Mouse (Mus musculus) erythroblast, embryonic 14.5 days (primary cell): ENCODE data around the gene Cyp26c1. TPM values are rescaled to one million over a fixed set of nuclear protein-coding genes. Genes with fewer than 3 reads are reported as not detected.

Experiments used
- H3K27me3 ChIP-seq: 2 replicates; pipeline ENCODE4 v1.6.1; 2012; ENCODE audit warnings: inconsistent platforms; ENCODE audit not compliant: control insufficient read depth
- H3K36me3 ChIP-seq: 2 replicates; pipeline ENCODE4 v1.6.1; 2012; ENCODE audit warnings: mild to moderate bottlenecking, inconsistent platforms; ENCODE audit not compliant: control insufficient read depth
- H3K4me1 ChIP-seq: 2 replicates; pipeline ENCODE4 v1.6.1; 2012; ENCODE audit warnings: inconsistent platforms; ENCODE audit not compliant: control insufficient read depth
- H3K4me3 ChIP-seq: replicated peaks from 2 replicates; pipeline ENCODE3; 2012; ENCODE audit warnings: moderate library complexity, mild to moderate bottlenecking, inconsistent platforms
- H3K9me3 ChIP-seq: 2 replicates; pipeline ENCODE4 v1.6.1; 2012; ENCODE audit warnings: low read length, inconsistent platforms, mixed read lengths; ENCODE audit not compliant: control insufficient read depth
- GATA1 ChIP-seq: IDR thresholded peaks from 2 replicates; pipeline ENCODE4 v1.6.1; 2012; ENCODE audit warnings: low read length, inconsistent platforms, mixed read lengths
- TAL1 ChIP-seq: IDR thresholded peaks from 3 replicates; pipeline ENCODE4 v1.6.1; 2012; ENCODE audit warnings: low read length, inconsistent platforms, mixed read lengths
- polyA plus RNA-seq: library from polyadenylated mRNA; stranded (reverse); fragments of >175 nt; gene quantifications from 2 replicates; pipeline ENCODE4 v1.2.3, GENCODE M21; 2012

The Cyp26c1 gene
- not detected in 2 replicates for polyA plus RNA-seq

- Histone ChIP-seq H3K4me3 (no peak within 1 kb of the TSS), H3K4me1 (peaks cover 1% of the 10 kb centered on the region; the same call in 1 of the 2 replicates), H3K27me3 (peaks cover 14% of the 10 kb centered on the region), H3K36me3 (peaks cover 62% of the 10 kb centered on the region), H3K9me3 (no peaks in the 10 kb centered on the region)
- TF ChIP-seq TAL1 = no peak
- TF ChIP-seq GATA1 = no peak
Measured at GRCm38 (mm10) chr19:37685281-37685680, at the start of gene Cyp26c1. Gene Cyp26c1, plus strand, starts transcription at chr19:37685581.

GRCm38 (mm10) chr19:37647994-37648393 lies 37.4 kb upstream of the Cyp26c1 start:
- Histone ChIP-seq H3K27me3 (no peaks in the 10 kb centered on the region), H3K9me3 (no peaks in the 10 kb centered on the region), H3K4me3 (no peak overlapping the region), H3K4me1 (no peaks in the 10 kb centered on the region), H3K36me3 (peaks cover 36% of the 10 kb centered on the region)
- TF ChIP-seq GATA1 (no peak), TAL1 (no peak)

- Histone ChIP-seq H3K4me3 (no peak overlapping the region), H3K27me3 (no peaks in the 10 kb centered on the region), H3K36me3 (peaks cover 39% of the 10 kb centered on the region)
Measured at GRCm38 (mm10) chr19:37650526-37650925, 34.9 kb upstream of the Cyp26c1 start.

GRCm38 (mm10) chr19:37654012-37654411 lies 31.4 kb upstream of the Cyp26c1 start:
- peaks cover 38% of the 10 kb centered on the region for H3K36me3 ChIP-seq
- H3K4me3 ChIP-seq = no peak overlapping the region
- no peaks in the 10 kb centered on the region for H3K9me3 ChIP-seq
- H3K4me1 ChIP-seq = no peaks in the 10 kb centered on the region; the same call in 1 of the 2 replicates
- TF ChIP-seq TAL1 = no peak
- no peak for TF ChIP-seq GATA1
- H3K27me3 ChIP-seq = no peaks in the 10 kb centered on the region

More at GRCm38 (mm10) chr19:37650526-37650925, 34.9 kb upstream of the Cyp26c1 start:
- H3K9me3 ChIP-seq = no peaks in the 10 kb centered on the region
- no peak for TF ChIP-seq TAL1
- no peak for TF ChIP-seq GATA1
- H3K4me1 ChIP-seq = no peaks in the 10 kb centered on the region

- Histone ChIP-seq H3K9me3 (no peaks in the 10 kb centered on the region), H3K4me3 (no peak overlapping the region), H3K27me3 (no peaks in the 10 kb centered on the region), H3K36me3 (peaks cover 49% of the 10 kb centered on the region), H3K4me1 (no peaks in the 10 kb centered on the region; the same call in 1 of the 2 replicates)
- TF ChIP-seq GATA1 = no peak
- no peak for TF ChIP-seq TAL1
Measured at GRCm38 (mm10) chr19:37656441-37656840, 28.9 kb upstream of the Cyp26c1 start.

- TF ChIP-seq TAL1 = no peak
- no peak for TF ChIP-seq GATA1
- no peaks in the 10 kb centered on the region for H3K27me3 ChIP-seq
- peaks cover 34% of the 10 kb centered on the region for H3K4me1 ChIP-seq
- no peaks in the 10 kb centered on the region for H3K9me3 ChIP-seq
- no peak overlapping the region for H3K4me3 ChIP-seq
- peaks cover 49% of the 10 kb centered on the region for H3K36me3 ChIP-seq
Measured at GRCm38 (mm10) chr19:37665256-37665655, 20.1 kb upstream of the Cyp26c1 start.

GRCm38 (mm10) chr19:37667855-37668594 lies 17.4 kb upstream of the Cyp26c1 start:
- Histone ChIP-seq H3K4me3 (peak overlapping the region; percentile 32), H3K9me3 (no peaks in the 10 kb centered on the region), H3K4me1 (peaks cover 42% of the 10 kb centered on the region), H3K36me3 (peaks cover 39% of the 10 kb centered on the region), H3K27me3 (no peaks in the 10 kb centered on the region)
- TF ChIP-seq TAL1 = peak; percentile 82
- TF ChIP-seq GATA1 = peak; percentile 65

- TF ChIP-seq GATA1 (no peak), TAL1 (no peak)
- Histone ChIP-seq H3K27me3 (no peaks in the 10 kb centered on the region), H3K4me1 (peaks cover 42% of the 10 kb centered on the region), H3K4me3 (peak overlapping the region; percentile 32), H3K36me3 (peaks cover 39% of the 10 kb centered on the region), H3K9me3 (no peaks in the 10 kb centered on the region)
Measured at GRCm38 (mm10) chr19:37668657-37669056, 16.7 kb upstream of the Cyp26c1 start.

GRCm38 (mm10) chr19:37669486-37669885 lies 15.9 kb upstream of the Cyp26c1 start:
- Histone ChIP-seq H3K36me3 (peaks cover 39% of the 10 kb centered on the region), H3K4me1 (peaks cover 42% of the 10 kb centered on the region)
- no peak for TF ChIP-seq GATA1
- no peak for TF ChIP-seq TAL1

More at GRCm38 (mm10) chr19:37669486-37669885, 15.9 kb upstream of the Cyp26c1 start:
- no peak overlapping the region for H3K4me3 ChIP-seq
- H3K9me3 ChIP-seq = no peaks in the 10 kb centered on the region
- no peaks in the 10 kb centered on the region for H3K27me3 ChIP-seq
